Mouse (Mus musculus) bone marrow, adult 2 months (tissue): ENCODE results near the gene Utp11. TPM values are rescaled to one million over a fixed set of nuclear protein-coding genes. Genes with fewer than 3 reads are reported as not detected.

Source experiments
- H3K27ac ChIP-seq: fragments of 200-500 bp; 2 replicates; pipeline ENCODE4 v1.5.1; 2012; ENCODE audit warnings: low read depth, mild to moderate bottlenecking, control low read depth, inconsistent platforms, low read length; ENCODE audit not compliant: control insufficient read depth, poor library complexity, insufficient read depth
- H3K4me1 ChIP-seq: fragments of 200-500 bp; 2 replicates; pipeline ENCODE4 v1.6.1; 2011; ENCODE audit warnings: low read length; ENCODE audit not compliant: control insufficient read depth, insufficient read depth
- H3K4me3 ChIP-seq: fragments of 200-500 bp; replicated peaks from 2 replicates; pipeline ENCODE3; 2011; ENCODE audit warnings: mild to moderate bottlenecking, low read depth, low read length, control low read depth; ENCODE audit not compliant: control insufficient read depth
- CTCF ChIP-seq: fragments of 200-500 bp; IDR thresholded peaks from 2 replicates; pipeline ENCODE4 v1.5.1; 2011; ENCODE audit warnings: low read length, control low read depth; ENCODE audit not compliant: control insufficient read depth, insufficient read depth
- POLR2A ChIP-seq: fragments of 200-500 bp; IDR thresholded peaks from 2 replicates; pipeline ENCODE4 v1.6.1; 2011; ENCODE audit warnings: low read depth, mild to moderate bottlenecking, control low read depth, low read length, borderline replicate concordance; ENCODE audit not compliant: control insufficient read depth
- WGBS: fragments of 180-500 bp; shearing (Covaris S2); methylation state at CpG from one replicate; pipeline ENCODE4 v1.1.7; 2018; 5-methylcytosine and 5-hydroxymethylcytosine counted together
- polyA plus RNA-seq: library from polyadenylated mRNA; stranded (reverse); fragments of >200 nt; gene quantifications from 2 replicates; pipeline ENCODE4 v1.2.4, GENCODE M21; 2011; ENCODE audit warnings: low replicate concordance; ENCODE audit not compliant: missing spikeins, insufficient read depth, insufficient read length

Utp11 gene
- polyA plus RNA-seq, 1 experiment = 26.9 TPM

DNA sequence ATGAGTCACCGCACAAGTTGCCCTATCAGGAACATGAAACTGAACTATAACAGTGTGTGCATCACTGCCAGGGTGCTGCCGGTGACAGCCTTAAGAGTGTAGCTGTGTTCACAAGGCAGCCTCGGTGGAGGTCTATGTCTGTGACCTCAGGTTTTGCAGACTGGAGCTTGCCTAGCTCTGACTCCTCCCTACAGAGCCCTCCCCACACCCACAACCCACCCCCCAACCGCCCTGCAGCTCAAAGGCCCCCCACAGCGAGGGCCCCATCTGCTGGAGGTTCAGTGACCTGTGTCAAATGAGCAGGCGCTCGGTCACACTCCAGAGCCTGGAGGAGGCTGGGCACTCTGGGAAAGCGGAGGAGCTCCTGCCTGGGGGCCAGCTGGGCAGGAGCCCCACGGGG, 40.5 kb downstream of the Utp11 start:
- Histone ChIP-seq H3K27ac (no peak overlapping the region), H3K4me1 (no peaks in the 10 kb centered on the region; the same call in 1 of the 2 replicates), H3K4me3 (no peak overlapping the region)
- 20% methylated on average over 9 of the region's 9 CpGs for WGBS
- no peak for TF ChIP-seq POLR2A
- no peak for TF ChIP-seq CTCF

DNA sequence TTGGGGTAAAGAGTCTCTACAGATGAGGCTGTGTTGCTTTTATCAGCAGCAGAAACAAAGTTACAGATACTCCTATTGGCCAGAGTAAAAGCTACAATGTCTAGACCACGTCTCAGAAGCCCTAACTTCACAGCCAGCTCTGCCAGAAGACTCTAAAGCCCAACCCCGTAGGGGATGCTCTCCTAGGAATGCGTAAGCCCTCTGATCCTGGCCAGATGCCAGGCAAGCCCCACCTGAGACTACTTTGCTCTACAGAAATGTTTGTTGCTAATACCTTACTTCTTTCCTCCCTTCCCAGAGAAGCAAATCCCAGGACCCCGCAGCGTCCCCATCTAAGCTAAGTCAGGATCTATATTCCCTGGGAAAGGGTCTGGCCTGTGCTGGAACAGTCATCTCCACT, 45.5 kb downstream of the Utp11 start:
- Histone ChIP-seq H3K4me3 (no peak overlapping the region), H3K27ac (no peak overlapping the region), H3K4me1 (no peaks in the 10 kb centered on the region)
- 78% methylated on average over 5 of the region's 5 CpGs for WGBS
- TF ChIP-seq POLR2A (no peak), CTCF (no peak)

DNA sequence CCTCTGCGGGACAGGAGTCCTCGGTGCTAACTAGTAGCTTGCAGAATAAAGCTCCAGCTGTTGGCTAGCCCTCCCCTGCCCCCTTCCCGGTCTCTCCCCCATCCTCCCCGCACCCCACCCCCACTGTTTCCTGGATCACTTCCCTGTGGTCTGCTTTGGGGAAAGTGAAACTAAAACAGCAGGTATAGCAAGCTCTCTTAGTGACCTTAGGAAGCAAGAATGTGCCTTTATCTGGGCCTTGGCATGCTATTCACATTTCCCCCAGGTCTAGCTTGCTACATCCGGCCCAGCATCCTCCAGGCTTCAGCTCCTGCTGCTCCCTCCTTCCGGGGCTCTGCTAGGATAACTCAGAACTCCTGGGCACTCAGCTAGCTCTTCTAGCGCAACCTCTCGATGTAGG, 46.8 kb downstream of the Utp11 start:
- WGBS = 7% methylated on average over 8 of the region's 8 CpGs
- TF ChIP-seq POLR2A (no peak), CTCF (no peak)
- H3K27ac ChIP-seq = no peak overlapping the region
- no peak overlapping the region for H3K4me3 ChIP-seq
- H3K4me1 ChIP-seq = no peaks in the 10 kb centered on the region

DNA sequence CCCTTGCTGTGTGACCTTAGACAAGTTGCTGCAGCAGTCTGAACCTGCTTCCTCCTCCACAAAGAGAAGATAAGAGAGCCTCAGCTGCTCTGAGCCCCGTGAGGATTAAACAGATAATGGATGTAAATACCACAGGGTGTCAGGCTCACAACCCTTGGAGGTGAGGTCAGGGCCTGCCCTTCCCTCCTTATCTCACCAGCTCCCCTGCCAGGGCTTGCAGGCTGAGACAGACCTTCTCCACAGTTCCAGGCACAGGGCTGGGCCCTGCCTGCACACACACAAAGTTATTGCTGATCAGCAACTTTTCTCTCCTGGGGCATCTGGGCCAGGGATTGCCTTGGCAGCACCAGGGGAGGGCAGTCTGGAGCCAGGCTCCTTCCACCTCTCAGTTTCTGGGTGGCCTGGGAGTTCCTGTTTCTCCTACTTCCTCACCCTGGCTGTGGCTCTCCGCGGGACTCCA, 48.4 kb downstream of the Utp11 start:
- WGBS = 0% methylated on average over 3 of the region's 3 CpGs
- H3K4me1 ChIP-seq = no peaks in the 10 kb centered on the region
- H3K4me3 ChIP-seq = no peak overlapping the region
- no peak overlapping the region for H3K27ac ChIP-seq
- TF ChIP-seq CTCF (no peak), POLR2A (no peak)

DNA sequence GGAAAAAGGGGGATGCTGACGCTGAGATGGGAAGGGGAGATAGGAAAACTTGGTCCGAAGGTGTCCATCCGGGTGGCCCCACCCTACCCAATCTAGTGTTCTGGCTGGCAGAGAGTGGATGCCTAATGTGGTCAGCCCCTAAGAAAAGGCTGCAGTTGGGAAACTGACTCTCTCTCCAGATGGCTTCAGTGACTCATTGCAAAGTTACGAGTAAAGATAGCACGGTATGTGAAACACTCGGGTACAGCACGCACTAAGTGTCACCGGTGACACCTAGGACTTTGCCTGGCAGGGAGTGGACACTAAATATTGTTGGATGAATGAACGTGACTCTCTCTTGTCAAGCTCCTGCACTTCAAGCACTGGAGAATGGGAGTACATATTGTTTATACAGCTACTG, 49.5 kb downstream of the Utp11 start:
- TF ChIP-seq POLR2A (no peak), CTCF (no peak)
- 87% methylated on average over 9 of the region's 9 CpGs for WGBS
- no peaks in the 10 kb centered on the region for H3K4me1 ChIP-seq
- H3K4me3 ChIP-seq = no peak overlapping the region
- no peak overlapping the region for H3K27ac ChIP-seq

DNA sequence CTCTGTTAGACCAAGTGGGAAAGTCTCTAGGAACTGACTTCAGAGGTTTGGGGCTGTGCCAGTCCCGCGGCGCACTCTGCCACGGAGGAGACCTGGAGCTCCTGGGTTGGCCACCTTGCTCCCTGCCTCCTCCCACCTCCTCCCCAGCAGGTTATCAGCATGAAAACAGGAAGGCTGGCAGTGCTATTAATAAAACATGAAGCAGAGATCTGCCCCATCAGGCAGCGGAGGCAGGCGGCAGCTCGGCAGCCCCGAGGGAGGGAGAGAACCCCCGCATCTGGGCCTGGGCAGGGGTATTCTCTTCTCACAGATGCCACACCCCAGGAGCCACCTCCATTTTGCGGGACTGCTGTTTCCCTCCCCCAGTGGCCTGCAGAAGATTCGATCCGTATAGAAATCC, 53.7 kb downstream of the Utp11 start:
- H3K4me3 ChIP-seq = no peak overlapping the region
- 4% methylated on average over 12 of the region's 12 CpGs for WGBS
- no peak overlapping the region for H3K27ac ChIP-seq
- H3K4me1 ChIP-seq = no peaks in the 10 kb centered on the region
- TF ChIP-seq CTCF = no peak
- TF ChIP-seq POLR2A = no peak

DNA sequence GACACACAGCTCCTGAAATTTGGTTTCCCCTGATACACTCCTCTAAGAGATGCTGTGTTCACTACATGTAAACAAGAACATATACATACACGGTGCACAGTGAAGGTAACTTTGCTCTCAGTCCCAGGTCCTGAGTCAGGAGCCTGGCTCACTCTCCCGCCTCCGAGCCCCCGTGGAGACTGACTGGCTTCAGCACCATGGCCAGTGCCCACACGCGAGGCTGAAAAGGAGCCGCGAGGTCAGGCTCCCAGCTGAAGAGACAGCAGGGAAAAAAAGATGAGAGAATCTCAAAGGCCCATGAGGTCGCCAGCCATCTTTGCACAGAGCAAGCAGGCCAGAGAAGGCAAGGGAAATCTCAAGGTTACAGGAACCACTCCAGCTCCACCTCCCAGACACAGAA, 60.1 kb downstream of the Utp11 start:
- H3K27ac ChIP-seq = no peak overlapping the region
- WGBS = 6% methylated on average over 9 of the region's 9 CpGs
- TF ChIP-seq CTCF (no peak), POLR2A (no peak)
- H3K4me3 ChIP-seq = no peak overlapping the region
- no peaks in the 10 kb centered on the region for H3K4me1 ChIP-seq

DNA sequence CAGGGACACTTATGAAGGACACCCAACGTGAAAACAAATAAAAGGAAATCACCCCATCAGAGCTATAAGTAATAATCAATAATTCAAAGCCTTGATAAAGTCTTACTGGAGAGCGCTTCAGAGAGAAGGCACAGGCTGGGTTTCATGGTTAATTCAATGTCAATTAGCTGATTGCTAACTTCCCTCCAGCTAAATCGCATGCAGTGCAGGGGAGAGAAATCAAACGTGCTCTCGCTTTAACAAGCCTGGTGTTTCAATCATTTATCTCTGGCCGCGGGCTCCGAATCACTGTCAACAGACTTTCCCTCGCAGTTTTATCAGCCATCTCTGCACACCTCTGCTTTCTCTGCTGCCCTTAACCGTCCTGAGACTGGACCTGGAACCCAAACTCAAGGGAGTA, 60.5 kb downstream of the Utp11 start:
- Histone ChIP-seq H3K27ac (no peak overlapping the region), H3K4me1 (no peaks in the 10 kb centered on the region), H3K4me3 (no peak overlapping the region)
- whole genome bisulfite sequencing = 71% methylated on average over 10 of the region's 10 CpGs
- TF ChIP-seq CTCF (no peak), POLR2A (no peak)

DNA sequence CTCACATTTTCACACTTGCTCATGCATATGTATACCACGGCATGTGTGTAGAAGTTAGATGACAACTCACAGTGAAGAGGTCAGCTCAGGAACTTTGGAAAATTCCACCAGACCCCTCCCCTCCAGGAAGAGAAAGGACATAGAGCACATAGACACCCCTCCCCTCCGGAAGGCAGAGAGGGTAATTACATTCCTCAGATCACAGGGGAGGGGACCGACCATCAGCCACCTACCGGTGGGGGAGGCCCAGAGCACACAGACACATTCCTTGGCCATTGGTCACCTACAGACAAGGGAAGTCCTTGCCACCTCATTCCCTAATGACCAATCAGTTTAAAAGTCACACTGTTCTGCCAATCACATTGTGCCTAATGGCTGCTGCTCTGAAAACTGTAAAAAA, 61.9 kb downstream of the Utp11 start:
- no peak for TF ChIP-seq CTCF
- no peak overlapping the region for H3K4me3 ChIP-seq
- no peak overlapping the region for H3K27ac ChIP-seq
- 43% methylated on average over 4 of the region's 4 CpGs for WGBS
- H3K4me1 ChIP-seq = no peaks in the 10 kb centered on the region

Other genes with a start within 250 kb of the Utp11 start
- not detected in 2 replicates for gene 3100002H09Rik, start 82.8 kb downstream of the Utp11 start, polyA plus RNA-seq
- 1.1 and 2.9 TPM in 2 replicates for gene Pou3f1, start 36.8 kb downstream of the Utp11 start, polyA plus RNA-seq
- 44.7 and 114 TPM in 2 replicates for gene Fhl3, start 7.1 kb upstream of the Utp11 start, polyA plus RNA-seq
- gene Sf3a3, start 21.2 kb upstream of the Utp11 start, polyA plus RNA-seq = 43.4 and 44.5 TPM in 2 replicates
- 24.3 and 26.1 TPM in 2 replicates for gene Inpp5b, start 48.2 kb upstream of the Utp11 start, polyA plus RNA-seq
- 12.5 and 13.4 TPM in 2 replicates for gene Mtf1, start 108.5 kb upstream of the Utp11 start, polyA plus RNA-seq
- 22.8 and 27.6 TPM in 2 replicates for gene Yrdc, start 157.1 kb upstream of the Utp11 start, polyA plus RNA-seq
- 7.8 and 12.3 TPM in 2 replicates for gene 1110065P20Rik, start 157.6 kb upstream of the Utp11 start, polyA plus RNA-seq
- gene Maneal, start 168.6 kb upstream of the Utp11 start, polyA plus RNA-seq = not detected in 2 replicates
- gene Epha10, start 187.3 kb upstream of the Utp11 start, polyA plus RNA-seq = not detected in 2 replicates
- gene 9930104L06Rik, start 243.4 kb upstream of the Utp11 start, polyA plus RNA-seq = 5.8 and 7.6 TPM in 2 replicates
- gene Cdca8, start 245.7 kb upstream of the Utp11 start, polyA plus RNA-seq = 65.8 and 99.2 TPM in 2 replicates